Mouse (Mus musculus) layer of hippocampus, adult 9-10 months (tissue): Measurements from ENCODE around the gene Edn2.

Source experiments
- DNase-seq: peaks from one replicate; pipeline ENCODE4 v3.0.0; 2022; ENCODE audit warnings: low spot score

The Edn2 gene

DNA sequence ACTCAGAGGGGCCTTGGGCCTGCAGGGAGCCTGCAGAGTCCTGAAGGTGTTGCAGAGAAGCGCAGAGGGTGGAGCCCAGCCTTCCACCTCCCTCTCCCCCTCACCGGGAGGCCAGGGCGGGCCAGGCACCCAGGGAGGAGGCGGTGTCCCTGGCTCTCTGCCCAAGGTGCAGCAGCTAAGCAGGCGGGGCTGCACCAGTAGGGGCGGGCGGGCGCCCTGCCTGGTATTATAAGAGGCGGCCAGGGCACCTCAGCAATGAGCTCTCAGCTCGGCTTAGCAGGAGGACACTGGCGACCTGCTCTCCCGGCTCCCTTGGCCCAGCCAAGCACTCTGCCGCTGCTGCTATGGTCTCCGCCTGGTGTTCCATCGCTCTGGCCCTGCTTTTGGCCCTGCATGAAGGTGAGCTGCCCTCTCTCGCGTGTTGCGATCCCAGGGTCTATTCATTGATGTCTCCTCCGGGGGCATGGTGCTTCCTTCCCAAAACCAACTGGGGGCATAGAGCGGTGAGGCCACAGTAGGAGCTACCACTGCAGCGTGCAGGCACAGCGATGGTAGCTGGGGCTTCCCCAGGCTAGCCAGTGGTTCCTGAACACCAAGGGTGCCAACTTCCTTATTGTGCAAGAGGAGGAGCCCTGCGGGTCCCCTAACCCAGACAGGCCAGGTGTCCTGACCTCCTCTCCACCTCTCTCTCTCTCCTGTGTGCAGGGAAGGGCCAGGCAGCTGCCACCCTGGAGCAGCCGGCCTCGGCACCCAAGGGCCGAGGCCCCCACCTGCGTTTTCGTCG, at the start of gene Edn2:
Gene Edn2, plus strand, starts transcription at position 41 of the 784 bp plus-strand sequence.
- DNase-seq = no peak

DNA sequence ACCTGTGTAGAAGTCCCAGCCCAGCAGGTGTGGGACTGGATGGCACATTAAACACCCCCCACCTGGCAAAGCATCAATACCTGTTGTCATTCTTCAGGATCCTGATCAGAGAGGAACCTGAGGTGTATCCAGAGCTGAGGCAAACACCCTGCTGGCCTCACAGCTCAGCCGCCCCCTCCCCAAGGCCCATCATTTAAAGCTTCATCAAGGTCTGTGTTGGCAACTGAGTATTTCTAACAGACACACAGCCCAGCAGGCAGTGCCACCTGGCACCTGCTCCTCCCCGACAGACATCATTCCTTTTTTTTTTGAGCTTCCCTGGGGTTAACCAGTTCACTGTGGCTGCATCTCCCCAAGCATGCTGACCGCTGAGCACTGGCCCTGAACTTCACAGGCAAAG, 45.5 kb upstream of the Edn2 start:
- no peak for DNase-seq

DNA sequence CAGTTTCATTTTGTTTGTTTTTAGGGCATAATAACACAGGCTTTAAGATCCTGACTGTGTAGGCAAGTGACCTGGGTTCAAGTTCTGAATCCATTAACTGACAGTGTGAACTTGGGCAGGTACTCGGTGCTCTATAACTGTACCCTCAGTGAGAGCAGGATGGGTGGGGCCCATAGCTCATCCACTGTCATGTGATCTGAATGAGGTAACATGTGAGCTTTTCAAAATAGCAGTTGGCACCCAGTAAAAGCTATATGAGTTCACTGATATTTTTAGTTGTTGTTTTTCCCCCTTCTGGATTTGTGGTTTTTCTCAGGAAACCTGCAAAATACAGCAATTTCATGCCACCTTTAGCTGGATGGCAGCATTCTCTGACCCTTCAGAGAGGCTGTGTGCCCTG, 44.7 kb upstream of the Edn2 start:
- no peak for DNase-seq

DNA sequence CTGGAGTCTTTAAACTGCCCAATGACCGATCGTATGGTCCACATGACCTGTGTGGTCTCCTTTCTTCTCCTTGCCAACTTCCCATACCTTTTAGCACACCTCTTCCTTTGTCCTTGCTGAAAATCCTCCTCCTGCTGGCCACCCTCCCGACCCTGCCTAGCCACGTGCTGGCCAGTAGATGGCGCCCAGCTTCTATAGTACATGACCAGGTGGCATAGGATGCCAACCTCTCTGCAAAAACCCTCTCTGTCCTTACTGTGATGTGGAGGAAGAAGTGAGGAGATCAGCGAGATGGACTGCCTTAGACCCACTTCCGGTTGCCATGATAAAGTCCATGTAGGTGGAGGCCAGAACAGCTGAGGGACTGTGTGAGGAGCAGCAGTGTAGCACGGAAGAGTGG, 40.7 kb upstream of the Edn2 start:
- peak; percentile 27 for DNase-seq

DNA sequence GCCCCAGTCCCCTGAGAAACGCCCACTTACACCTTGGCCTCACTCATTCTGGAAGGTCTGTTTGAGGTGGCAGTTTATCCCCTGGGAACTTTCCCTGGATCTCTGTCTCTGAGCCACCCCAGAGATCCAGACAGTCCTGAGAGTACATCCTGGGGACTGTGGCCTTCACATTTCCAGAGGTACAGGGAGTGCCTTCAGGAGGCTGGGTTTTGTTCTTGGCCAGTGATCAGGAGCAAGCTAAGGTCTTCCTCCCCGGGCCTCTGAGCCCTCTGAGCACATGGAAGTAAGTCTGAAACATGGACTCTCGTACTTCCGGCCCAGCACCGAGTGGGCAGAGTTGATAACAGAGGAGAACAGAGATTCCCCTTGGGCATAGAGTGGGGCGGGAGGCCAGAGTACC, 36.4 kb upstream of the Edn2 start:
- DNase-seq = no peak

DNA sequence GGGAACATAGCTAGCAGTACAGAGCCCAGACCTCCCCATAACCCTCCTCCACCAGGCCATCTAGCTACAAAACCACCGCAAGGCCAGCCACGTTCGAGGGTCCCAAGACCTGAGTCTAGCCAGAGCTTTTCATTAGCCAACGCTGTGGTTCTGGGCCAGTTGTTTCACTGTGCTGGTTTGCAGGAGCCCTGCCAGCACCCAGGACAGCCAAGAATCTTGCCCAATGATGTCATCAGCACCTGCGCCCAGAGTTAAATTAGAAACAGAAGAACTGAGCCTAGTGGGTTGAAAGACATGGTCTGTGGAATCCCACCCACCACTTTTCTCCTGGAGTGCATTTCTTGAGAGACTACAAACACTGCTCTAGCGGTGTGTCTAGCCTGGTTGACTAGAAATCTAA, 35.0 kb upstream of the Edn2 start:
- DNase-seq = no peak

DNA sequence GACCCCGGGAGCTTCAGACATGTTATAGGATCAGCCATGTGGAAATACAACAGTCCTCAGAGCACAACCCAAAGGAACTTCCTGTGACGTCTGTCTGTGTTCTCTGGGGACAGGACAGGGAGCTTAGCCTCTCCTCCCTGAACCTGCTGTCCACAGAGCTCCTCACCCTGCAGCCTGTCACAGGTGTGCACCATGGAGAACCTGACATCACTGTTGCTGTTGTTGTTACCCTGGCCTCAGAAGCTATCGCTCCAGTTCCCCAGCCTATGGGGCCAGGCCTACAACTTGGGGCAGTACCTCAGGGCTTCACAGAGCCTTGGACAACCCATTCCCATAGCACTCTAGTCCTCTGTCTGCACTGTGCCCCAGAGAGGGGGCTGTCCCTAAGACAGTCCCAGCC, 33.7 kb upstream of the Edn2 start:
- no peak for DNase-seq

DNA sequence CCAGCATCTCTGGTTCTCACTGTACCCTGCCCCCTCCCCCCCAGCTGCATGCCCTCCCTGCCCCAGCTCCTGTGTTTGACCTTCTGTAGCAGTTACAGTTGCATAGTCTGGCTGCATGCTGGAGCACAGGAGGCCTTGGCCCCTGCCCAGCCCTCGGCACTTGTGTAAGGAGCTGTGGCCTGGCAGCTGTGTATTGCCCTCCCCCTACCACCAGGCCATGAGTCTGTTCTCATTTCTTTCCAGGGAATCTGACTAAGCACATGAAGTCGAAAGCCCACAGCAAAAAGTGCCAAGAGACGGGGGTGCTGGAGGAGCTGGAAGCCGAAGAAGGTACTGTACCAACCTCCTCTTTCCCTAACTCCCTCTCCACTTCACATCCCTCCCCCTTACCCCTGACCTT, 33.0 kb upstream of the Edn2 start:
- no peak for DNase-seq

DNA sequence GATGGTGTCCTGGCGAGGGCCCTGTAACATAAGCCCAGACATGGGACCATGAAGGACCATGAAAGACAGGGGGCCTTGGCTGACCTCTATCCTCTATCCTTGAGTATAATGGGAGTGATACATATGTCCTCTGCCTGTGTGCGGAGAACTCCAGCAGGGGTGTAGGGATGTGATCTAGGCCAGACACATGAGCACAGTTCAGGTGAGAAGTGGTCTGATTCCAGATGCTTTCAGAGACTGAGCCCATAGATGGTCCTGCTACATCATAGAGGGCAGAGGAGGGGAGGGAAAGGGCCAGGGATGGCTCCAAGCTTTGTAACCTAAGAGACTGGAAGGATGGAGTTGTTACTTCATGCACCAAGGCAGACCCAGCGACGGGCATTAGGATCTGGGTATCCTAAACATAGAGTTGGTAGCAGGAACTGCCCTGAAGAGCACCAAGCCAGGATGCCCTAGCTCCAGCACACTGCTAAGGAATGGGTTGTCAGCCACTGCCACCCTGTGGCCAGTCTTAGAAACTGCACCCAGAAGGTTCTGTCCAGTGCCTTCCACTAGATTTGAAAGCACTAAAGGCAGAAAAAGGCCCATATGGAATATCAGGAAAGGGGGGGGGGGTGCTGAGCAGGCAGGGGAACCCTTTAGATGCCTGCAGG, 31.6 kb upstream of the Edn2 start:
- peak; percentile 41 for DNase-seq

DNA sequence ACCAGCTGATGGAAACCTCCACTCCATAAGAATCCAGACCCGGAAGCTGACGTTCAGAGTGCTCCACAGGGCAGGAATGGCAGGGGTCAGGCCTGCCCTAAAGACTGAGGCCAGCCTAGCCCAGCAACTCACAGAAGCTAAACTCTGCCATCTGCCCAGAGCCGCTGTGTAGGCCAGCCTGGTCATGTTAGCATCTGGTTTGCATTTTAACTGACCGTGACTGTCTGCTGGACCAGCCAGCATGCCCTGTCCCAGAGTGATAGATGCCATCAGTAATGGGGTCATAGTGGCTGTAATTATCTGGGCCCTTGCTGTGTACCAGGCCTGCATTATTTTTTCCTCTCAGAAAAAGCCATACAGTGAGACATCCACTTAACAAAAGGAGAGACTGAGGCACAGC, 30.1 kb upstream of the Edn2 start:
- DNase-seq = no peak

DNA sequence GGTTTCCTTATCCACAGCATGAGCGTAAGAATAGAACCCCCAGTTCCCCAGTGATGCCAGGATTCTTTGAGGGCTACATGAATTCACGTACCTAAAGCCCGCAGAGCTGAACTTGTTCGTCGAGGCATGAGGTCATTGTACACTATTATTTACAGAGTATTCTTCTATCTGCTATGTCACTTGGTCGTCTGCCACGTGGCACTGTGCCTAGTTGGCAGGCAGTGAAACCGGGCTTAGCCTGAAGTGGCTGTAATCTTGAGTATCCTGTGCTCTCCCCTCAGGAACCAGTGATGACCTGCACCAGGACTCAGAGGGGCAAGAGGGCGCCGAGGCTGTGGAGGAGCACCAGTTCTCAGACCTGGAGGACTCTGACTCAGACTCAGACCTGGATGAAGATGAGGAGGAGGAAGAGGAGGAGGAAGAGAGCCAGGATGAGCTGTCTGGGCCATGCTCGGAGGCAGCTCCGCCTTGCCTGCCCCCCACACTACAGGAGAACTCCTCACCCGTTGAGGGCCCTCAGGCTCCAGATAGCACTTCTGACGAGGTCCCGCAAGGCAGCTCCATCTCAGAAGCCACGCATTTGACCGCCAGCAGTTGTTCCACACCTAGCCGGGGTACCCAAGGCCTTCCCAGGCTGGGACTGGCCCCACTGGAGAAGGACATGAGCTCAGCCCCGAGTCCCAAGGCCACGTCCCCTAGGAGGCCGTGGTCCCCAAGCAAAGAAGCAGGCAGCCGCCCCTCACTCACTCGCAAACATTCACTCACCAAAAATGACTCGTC, 29.4 kb upstream of the Edn2 start:
- no peak for DNase-seq

DNA sequence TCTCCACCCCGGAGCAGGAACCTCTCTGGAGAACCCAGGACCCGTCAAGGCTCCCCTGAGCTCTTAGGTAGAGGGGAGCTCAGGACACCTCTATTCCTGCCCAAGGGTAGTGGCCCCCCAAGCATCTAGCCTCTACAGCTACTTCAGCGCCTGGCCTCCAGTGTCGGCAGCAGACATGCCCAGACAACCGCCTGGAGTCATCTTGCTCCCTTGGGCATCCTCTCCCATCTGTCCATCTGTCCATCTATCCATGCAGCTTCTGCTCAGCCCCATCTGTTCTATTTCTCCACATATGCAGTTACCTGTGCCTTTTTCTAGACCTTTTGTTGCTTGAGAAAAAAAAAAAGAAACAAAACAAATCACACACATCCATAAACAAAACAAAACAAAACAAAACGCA, 26.8 kb upstream of the Edn2 start:
- DNase-seq = no peak

DNA sequence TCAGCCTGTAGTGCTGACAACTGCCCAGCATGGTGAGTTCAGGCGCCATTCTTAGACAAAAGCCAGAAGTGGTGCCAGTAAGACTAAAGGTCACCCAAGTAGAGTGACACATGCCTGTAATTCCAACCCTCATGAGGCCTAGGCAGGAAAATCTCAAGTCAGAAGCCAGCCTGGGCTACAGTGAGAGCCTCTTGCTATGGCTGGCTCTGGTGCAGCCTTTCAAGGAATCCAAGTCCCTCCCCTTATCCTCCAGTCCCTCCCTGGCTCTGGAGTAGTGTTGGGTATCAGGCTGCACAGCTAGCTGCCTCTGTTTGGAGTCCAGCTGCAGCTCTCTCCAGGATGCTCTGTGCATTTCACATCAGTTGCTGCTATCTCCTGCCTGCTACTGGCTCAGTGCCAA, 19.2 kb upstream of the Edn2 start:
- DNase-seq = no peak

DNA sequence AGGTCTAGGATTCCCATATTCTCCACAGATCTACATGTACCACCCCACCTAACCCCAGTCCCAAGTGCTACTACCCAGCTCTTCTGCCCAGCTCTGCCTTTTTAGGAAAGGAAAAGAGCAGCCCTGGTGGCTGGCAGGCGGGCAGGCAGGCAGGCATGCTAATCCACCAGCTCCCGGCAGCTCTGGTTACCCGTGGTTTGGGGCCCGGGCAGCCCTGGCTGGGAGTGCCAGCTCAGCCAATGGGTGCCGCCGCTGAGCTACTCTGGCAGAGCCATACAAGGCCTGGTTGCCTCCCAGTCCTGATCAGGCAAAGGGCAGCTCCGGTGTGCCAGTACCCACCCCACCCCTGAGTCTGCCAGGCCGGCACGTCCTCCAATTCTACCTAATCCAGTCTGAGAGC, 18.1 kb upstream of the Edn2 start:
- no peak for DNase-seq

DNA sequence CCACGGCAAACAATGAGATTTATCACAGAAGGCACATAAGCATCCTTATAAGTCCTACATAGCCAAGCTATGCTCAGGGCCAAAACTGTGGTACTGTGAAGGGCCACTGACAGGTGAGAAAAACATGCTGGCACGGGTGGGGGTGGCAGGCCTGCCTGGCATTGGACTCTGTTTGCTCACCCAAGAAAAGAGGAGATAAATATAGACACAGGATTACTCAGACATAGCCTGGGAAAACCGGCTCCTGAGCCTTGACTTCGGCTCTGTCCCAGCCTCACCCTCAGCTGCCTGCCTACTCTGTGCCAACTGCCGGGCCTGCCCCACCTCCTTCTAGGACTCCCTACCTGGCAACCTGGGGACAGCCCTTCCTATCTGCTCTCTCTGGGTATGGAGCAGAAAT, 16.7 kb upstream of the Edn2 start:
- DNase-seq = no peak

DNA sequence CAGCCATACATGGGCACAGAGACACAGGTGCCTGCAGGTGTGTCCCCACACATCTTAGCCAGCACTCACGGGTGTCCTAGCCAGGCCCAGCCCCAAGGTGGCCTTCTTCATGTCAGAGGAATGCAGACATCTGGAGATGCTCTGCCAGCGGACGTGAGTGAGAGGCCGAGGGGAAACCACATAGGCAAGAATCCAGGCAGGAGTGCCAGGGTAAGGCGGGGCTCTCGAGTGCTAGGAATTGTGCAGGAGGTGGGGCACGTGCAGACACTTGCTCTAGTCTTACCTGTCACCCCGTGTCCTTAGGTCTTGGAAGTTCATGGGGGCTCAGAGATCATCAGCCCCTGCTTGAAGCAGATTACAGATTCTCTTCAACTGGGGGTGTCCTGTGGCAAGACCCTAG, 15.1 kb upstream of the Edn2 start:
- DNase-seq = no peak

DNA sequence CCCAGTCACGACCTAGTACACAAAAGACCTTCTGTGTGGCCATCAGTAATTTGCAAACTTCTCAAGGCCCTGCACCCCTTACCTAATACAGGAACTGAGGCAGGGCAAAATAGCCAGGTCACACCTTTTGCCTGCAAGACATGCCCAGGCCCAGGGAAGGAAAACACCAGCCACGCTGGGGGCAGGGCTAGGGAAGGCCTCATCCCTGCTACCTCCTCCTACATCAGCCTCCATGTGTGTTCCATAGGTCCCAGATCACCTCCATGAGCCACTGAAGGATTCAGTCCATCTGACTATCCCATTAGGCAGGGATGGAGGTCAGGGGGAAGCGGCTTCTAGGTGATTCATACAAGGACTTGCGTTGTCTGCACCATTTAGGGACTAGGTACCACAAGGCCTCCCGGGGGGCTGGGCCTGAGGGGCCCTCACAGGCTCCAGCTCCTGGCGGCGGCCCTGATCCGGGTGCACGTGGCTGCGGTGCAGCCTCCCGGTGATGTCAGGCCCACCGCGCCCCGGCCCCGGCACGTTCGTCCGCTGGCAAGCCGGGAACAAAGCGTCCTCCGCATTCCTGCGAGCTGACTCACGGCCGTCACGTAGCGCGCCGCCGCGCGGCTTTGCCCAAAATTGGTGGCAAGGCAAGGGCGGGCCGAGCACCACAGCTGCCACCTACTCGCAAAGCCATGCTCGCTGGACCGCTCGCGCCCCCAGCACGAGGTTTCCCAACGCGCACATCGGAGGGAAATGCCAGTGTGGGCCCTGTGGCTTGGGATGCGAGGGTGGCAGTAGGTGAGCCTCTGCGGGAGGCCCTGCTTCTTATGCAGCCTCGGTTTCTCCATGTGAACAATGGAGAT, 12.5 kb upstream of the Edn2 start:
- no peak for DNase-seq

DNA sequence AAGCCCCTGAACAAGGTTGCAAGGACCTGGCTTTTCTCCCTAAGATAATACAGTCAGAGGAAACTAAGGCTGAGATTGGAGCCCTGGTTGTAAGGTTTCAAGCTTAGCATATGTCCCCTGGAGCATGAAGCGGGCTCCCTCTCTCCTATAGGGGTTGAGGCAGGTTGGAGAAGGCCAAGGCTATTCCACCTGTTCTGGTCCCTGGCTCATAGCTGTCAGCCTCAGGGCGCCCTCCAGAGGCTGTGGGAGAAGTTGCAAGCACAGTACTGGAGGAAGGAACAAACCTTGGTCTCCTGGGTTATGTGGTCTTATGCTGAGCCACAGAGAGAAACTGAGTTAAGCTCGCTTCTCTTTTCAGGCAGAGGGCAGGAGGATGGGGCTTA, 11.9 kb upstream of the Edn2 start:
- DNase-seq = no peak

DNA sequence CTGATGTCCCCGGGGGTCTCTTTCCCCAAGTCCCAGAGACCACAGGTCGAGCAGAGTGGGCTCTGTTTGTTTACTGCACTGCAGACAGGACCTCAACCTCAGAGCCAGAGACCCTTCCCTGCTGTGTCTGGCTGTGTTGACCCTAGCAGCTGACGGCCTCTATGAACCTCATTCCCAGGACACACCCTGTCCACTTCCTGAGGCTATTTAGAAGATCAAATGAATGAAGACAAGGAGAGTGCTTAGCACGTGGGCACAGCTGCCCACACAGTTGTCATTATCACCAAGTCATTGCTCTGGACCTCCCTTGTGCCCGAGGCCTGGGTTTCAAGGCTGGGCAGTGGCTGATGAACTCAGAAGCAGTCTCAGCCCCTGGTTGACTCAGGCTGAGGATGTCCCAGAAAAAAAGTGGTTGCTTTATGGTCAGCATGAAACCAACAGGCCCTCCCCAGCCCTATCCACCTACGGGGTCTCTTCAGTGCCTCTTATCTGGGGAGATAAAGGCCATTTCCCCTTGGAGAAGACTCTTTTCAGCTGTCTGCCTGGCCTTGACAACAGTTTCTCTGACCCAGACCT, 10.6 kb upstream of the Edn2 start:
- DNase-seq = no peak

DNA sequence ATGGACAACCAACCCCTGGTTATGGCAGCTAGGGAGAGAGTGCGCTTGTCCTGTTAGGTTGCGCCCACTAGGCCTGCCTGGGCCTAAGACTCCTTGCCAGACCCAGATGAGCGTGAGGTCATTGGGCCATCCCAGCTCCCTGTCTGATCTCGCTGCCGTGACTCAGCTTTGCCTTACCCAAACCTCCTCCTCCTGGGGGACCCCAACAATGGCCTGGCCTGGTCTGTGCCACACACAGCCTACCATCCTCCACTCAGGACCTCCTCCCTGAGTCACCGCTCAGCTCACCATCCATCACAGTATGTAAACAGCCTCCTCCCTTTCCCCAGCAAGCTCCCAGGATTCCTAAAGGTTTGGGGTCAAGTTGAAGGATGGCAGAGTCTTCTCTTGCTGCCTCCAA, 9.1 kb upstream of the Edn2 start:
- no peak for DNase-seq

DNA sequence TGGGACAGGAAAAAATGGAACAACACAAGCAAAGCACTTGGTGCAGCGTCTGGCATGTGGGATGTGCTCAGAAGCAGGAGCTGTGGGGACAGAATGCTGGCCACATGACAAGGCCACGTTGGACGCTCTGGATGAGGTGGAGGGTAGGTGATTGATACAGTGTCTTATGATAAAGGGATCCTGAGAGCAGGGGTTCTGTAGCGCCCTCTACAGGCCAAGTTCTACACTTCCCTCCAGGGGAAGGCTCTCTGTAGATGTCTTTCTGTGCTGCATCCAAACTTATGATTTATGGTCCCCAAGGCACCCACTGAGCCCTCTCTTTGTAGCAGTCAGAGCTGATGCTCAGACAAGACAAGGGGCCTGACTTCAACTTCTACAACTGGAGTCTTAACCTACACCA, 8.4 kb upstream of the Edn2 start:
- DNase-seq = no peak

DNA sequence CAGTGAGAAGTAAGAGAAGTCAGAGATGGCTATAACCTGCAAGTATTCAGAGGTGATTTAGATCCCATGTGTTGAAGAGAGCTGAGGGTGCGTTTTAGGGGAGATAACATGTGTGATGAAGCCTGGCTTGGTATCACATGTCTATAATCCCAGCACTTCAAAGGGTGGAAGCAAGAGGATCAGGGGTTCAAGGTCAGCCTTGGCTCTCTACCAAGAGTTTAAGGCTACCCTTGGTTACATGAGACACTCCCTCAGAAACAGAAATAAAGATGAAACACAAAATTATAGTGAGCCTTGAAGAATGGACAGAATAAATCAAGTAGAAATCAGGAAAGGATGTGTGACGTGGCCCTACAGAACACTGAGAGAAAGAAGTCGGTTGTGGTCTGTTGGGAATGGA, 7.3 kb upstream of the Edn2 start:
- no peak for DNase-seq
